Mouse (Mus musculus) A20 (cell line): ENCODE measurements around the gene Pkn3.
"Not testable (repeated sequence)": the region's sequence is repeated elsewhere in the genome, so short reads cannot be mapped to it uniquely, and the experiment has no call there.

Experiments used
- DNase-seq: peaks from one replicate; pipeline ENCODE4 v3.0.0-alpha.2; 2011; ENCODE audit warnings: low read depth, low spot score

Gene Pkn3

DNA sequence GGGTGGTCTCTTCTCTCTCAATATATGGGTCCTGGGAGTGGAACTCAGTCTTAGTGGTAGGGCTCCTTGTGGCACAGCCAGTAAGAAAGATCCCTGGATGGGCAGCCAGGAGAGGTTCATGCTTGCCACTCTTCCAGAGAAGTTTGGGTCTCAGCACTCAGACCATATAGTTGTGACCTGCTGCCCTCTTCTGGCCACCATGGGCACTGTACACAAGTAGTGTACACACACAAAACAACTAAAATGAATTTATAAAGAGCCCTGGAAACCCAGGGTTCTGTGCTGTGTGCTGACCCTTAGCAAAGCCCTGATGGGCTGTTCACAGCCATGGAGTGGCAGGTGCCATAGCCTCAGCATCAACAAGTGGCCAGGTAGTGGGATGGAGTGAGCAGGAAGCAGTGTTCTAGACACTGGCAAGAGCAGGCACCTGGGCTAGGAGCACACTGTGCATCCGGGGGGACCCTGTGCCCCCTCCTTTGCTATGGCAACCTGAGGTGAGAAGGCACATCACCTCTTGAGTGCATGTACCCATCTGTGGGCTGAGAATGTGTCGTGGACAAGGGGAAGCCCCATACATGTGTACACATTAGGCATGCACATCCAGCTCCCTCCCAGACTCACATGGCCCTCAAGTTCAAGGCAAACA is 18.5 kb downstream of the Pkn3 start:
- DNase-seq, result peak; percentile 73

DNA sequence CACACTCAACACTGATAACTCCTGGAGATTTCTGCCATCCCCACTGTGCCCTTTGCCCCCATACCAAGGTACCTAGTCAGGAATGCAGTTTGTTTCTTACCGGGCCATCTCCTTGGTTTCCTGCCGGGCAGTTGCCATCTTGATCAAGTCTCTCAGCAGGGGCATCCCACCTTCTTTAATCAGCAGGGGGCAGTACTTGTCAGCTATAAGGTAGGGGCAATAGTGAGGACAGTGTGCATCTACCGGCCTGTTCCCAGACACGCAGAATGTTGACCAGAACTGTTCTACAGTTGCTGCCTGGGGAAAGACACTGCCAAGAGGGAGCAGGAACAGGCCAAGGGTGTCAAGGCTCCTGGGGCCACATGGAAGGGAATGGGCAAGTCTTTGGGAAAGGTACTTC is 22.7 kb downstream of the Pkn3 start:
- DNase-seq, result peak; percentile 22

- peak; percentile 66 for DNase-seq
Observed at GRCm38 (mm10) chr2:30106364-30106763, 28.9 kb downstream of the Pkn3 start.

DNA sequence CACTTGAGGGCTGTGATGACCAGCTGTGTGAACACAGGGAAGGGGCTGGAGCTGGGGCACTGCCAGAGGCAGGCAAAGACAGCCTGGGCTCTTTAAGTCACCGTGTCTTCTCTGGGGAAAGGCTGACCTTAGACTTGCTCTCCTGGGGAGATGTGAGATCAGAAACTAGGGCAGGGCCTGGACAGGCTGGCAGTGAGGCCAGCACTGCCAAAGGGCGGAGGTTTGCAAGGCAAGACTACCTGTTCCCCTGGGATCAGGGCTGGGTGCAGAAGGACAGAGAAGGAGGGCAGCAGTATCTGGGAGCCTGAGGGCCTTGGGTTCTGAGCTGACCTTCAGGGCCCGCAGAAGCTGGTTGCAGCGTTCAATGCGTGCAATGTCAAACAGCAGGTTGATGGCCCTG is 30.2 kb downstream of the Pkn3 start:
- no peak for DNase-seq

DNA sequence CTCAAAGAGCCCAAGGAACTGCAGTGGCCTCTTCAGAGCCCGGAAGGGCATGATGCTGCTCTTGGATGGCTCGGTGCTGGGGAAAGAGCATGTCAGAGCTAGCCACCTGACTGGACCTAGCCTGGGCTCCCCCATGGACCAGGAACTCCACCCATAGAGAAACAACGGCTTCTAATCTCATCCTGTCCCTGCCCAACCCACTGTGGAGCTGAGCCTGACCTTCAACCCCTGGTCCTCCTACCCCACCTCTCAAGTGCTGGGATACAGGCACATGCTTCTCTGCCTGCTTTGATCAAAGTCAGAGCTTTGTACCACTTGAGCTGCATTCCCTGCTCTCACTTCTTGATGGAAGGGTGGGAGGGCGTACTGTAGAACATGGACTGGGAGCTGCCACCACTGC is 30.8 kb downstream of the Pkn3 start:
- DNase-seq, result no peak

GRCm38 (mm10) chr2:30111500-30111899 is 34.0 kb downstream of the Pkn3 start:
- DNase-seq, result no peak

DNA sequence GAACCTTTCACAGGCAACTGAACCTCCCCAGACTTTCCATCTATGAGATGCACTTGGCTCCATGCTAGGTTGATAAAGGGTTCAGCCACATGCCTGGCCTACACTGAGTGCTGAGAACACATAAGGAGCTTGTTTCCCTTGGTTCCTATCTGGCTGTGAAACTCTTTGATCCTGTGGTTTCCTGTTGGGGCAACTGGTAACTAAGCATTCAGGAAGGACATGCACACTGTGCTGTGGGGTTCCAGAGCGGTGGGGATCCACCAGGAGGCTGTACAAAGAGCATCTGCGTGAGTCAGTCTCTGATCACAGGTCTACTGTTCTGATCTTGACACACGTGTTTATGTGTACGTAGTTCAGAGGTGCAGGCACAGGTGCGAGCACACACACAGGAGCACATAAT is 35.1 kb downstream of the Pkn3 start:
- no peak for DNase-seq

- DNase-seq, result peak; percentile 79
Observed at GRCm38 (mm10) chr2:30119641-30120051, 42.2 kb downstream of the Pkn3 start.

DNA sequence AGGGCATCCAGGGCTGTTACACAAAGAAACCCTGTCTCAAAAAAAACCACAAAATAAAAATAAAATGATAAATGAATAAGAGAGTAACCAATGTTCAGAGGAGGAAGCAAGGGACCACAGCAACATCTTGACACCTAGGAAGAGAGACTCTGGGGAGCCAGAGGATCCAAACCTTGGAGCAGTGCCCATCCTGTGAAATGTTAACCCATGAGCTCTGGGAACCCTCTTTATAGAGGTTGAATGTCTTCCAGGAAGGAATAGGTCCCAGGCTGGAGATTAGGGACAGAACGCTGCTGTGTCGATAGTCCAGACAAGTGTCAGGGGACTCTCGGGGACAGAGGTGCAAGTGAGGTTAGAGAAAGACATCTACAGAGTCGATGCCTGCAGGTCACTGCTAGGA is 42.8 kb downstream of the Pkn3 start:
- no peak for DNase-seq

GRCm38 (mm10) chr2:30122766-30123165 is 45.3 kb downstream of the Pkn3 start:
- DNase-seq, result no peak

DNA sequence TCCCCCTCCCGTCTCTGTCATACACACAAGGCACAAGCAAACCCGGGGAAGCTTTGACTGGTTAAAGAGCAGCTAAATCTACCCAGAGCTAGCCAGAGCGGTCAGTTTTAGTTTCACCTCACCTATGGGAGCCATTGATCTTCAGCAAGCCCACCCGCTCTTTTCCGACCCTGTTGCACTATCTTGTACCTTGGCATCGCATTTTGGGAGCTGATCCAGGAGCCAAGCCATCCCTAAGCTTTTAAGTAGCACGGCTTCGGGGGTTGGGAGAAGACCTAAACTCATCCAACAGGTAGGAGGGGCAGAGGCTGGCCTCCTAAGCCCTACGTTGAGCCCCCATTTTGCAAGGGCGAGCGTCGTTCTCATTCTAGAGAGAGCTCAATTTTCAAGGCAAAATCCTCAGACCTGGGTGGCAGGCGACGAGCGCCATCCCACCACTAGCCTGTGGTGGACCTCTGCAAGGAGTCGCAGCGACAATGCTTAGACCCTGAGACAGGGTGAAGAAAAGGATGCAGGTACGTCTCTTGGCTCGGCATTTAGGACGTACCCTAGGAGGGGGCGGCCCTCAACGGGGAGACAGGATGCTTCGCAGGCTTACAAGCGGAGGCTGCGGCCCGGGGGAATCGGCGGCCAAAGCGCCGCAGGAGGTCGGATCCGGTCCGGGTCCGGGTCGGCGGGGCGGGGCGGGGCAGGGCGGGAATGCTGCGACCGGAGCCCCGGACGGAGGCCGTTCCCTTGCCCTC is 46.4 kb downstream of the Pkn3 start:
- DNase-seq, result no peak

DNA sequence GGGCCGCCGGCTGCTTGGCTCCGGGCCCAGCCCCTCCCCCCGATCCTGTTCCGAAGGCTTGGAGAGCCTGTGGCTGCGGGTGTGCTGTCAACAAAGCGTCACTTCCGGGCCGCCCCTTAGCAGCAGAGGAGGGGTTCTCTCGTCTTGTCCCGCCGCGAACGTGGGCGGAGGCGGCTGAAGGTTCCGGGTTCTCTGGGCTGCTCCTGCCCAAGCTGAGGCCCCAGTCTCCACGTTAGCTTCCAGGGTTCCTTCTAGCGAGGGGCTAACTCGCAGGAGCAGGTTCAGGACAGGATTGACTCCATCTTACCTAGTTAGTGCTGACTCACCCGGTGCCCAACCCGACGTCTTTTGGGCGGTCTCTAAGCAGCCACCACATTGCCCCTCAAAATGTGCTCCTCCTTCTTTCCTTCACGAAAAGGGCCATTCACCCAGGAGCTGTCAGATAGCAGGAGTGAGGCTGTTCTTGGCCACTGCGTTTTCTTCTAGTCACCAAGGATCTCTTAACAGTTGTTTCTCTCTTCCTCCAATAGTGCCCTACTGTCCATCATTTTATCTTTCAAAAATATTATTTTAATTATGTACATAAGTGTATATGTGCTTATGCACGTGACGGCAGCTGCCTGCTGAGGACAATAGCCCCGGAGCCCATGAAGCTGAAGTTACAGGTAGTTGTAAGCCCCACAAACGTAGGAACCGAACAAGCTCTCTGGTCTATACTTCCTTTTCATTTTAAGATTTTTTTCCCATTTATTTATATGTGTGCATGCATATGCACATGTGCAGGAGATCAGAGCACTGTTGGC is 47.2 kb downstream of the Pkn3 start, which contains the start of gene Zer1:
Gene Zer1, minus strand, starts transcription at position 114 of the 803 bp plus-strand sequence.
- DNase-seq, result peak; percentile 95

GRCm38 (mm10) chr2:30128789-30129188 is 51.3 kb downstream of the Pkn3 start:
- peak; percentile 72 for DNase-seq

- DNase-seq, result no peak
Observed at GRCm38 (mm10) chr2:30130156-30130555, 52.7 kb downstream of the Pkn3 start.

GRCm38 (mm10) chr2:30131240-30131639 is 53.8 kb downstream of the Pkn3 start:
- DNase-seq, result not testable (repeated sequence)

DNA sequence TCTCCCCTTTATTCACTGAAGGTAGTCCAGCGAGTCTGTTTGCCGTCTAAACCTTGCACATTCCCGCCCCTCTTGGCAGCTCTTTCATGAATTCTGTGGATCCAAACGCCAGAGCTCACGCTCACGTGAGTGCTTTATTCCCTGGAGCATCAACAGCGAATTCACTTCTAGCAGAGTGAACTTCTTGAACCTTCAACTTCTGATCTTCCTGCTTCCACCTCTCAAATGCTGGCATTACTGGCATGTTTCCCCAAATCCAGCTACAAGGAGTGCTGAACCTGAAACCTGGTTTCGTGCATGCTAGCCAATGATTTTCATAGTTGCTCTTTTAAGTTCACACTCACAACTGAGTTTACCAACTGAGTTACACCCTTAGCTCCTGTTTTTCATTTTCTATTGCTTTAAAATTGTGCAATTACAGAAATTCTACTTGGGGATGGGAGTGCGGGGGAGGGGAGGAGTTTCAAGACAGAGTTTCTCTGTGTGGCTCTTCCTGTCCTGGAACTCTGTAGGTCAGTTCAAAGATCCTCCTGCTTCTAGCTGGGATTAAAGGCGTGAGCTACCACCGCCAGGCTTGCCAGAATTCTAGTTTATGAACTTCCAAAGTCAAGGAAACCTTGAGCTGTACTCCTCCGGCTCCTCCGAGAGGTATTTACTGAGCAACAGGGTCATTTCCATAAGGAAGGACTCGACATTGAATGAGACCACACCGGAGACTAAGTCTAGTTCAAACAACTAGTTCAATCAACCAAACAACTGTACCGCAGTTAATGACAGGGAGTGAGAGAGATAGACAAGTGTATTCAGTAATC is 55.5 kb downstream of the Pkn3 start:
- peak; percentile 21 for DNase-seq

- DNase-seq, result peak; percentile 99
Observed at GRCm38 (mm10) chr2:30133613-30134377, 56.3 kb downstream of the Pkn3 start, which contains the start of gene Tbc1d13. Tbc1d13 (plus strand) TSS chr2:30133746.

DNA sequence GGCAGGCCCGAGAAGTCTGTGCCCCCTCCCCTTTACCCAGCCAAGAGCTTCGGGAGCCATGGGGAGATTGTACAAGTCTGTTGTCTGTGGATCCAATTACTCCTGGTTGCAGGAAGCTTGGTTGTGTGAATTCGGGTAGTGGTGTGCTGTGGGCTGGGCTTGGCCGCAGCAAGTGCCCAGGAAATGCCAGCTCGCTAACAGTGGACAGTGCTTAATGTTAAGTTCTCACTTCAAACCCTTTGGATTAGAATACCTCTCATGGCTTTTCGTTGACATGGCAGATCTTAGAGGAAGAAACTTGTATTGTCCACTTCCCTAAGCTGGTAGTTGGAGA is 56.9 kb downstream of the Pkn3 start:
- no peak for DNase-seq

DNA sequence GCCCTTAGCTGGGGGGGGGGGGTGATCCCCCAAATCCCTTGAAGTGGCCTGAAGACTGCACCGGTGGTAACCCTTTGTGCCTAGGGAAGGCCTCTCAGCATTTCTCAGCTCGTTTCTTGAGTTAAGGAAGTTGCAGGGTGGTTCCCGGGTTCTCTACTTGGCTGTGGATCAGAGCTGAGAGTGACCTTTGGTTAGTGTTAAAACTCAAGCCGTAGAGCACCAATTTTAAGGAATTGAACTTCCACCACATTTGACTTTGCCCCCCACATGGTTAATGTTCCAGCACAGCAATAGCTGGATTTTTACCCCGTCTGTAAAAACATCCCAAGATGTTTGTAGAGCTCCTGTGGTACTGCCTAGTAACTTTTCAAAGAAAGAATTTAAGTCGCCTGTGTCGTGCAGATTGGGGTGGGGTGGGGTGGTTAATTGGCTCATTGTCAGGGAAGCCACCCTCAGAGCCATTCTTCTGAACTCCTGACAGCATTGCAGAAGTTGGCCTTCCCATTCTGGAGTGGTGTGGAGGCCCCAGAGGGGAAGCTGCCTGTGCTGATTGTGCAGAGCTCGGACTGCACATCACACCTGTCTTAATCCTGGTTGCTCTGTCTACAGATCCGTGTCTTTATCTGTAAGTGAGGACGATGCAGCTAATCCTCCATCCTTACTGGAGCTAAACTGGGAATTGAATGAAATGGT is 57.6 kb downstream of the Pkn3 start:
- DNase-seq, result no peak

GRCm38 (mm10) chr2:30136458-30136857 is 59.0 kb downstream of the Pkn3 start:
- no peak for DNase-seq
